Mouse (Mus musculus) right cerebral cortex, postnatal 10 days (tissue): ENCODE measurements around the gene Hyou1.
"Not testable (repeated sequence)": the region's sequence is repeated elsewhere in the genome, so short reads cannot be mapped to it uniquely, and the experiment has no call there.

ENCODE experiments used
- DNase-seq, 2 experiments: peaks; one replicate each; pipeline ENCODE4 v3.0.0; 2021; ENCODE audit warnings: low spot score in 2 of 2

The Hyou1 gene

GRCm38 (mm10) chr9:44379054-44379834, at the start of gene Hyou1:
Hyou1 (plus strand) TSS chr9:44379490.
- peak; percentile 99 for DNase-seq

- DNase-seq, result no peak
Measured at GRCm38 (mm10) chr9:44330736-44331135, 48.6 kb upstream of the Hyou1 start.

- peak in 1 of 2 experiments; percentile 54 for DNase-seq
Measured at GRCm38 (mm10) chr9:44332918-44333638, 46.2 kb upstream of the Hyou1 start.

- peak; percentile 99 to 100 for DNase-seq
Measured at GRCm38 (mm10) chr9:44334396-44335330, 44.6 kb upstream of the Hyou1 start, which contains the start of gene H2afx. H2afx (plus strand) TSS chr9:44334694.

- DNase-seq, result peak in 1 of 2 experiments; percentile 42
Measured at GRCm38 (mm10) chr9:44335331-44336092, 43.8 kb upstream of the Hyou1 start.

- DNase-seq, result no peak
Measured at GRCm38 (mm10) chr9:44336093-44336406, 43.2 kb upstream of the Hyou1 start.

GRCm38 (mm10) chr9:44336513-44336912, 42.8 kb upstream of the Hyou1 start:
- DNase-seq, result not testable (repeated sequence)

- no peak for DNase-seq
Measured at GRCm38 (mm10) chr9:44336964-44337363, 42.3 kb upstream of the Hyou1 start.

- no peak for DNase-seq
Measured at GRCm38 (mm10) chr9:44337436-44338169, 41.7 kb upstream of the Hyou1 start.

GRCm38 (mm10) chr9:44338574-44338973, 40.7 kb upstream of the Hyou1 start:
- no peak for DNase-seq

- DNase-seq, result no peak
Measured at GRCm38 (mm10) chr9:44341487-44341886, 37.8 kb upstream of the Hyou1 start.

- DNase-seq, result no peak
Measured at GRCm38 (mm10) chr9:44342173-44342572, 37.1 kb upstream of the Hyou1 start.

- DNase-seq, result no peak
Measured at GRCm38 (mm10) chr9:44342605-44343004, 36.7 kb upstream of the Hyou1 start.

- no peak for DNase-seq
Measured at GRCm38 (mm10) chr9:44343290-44343689, 36.0 kb upstream of the Hyou1 start.

GRCm38 (mm10) chr9:44343781-44344421, 35.4 kb upstream of the Hyou1 start, which contains the start of gene Hmbs:
Hmbs (minus strand) TSS chr9:44344228.
- DNase-seq, result peak; percentile 92 to 94

GRCm38 (mm10) chr9:44345570-44346433, 33.5 kb upstream of the Hyou1 start:
- no peak for DNase-seq

- DNase-seq, result no peak
Measured at GRCm38 (mm10) chr9:44347166-44347565, 32.1 kb upstream of the Hyou1 start.

- DNase-seq, result no peak
Measured at GRCm38 (mm10) chr9:44347621-44348020, 31.7 kb upstream of the Hyou1 start.

- no peak for DNase-seq
Measured at GRCm38 (mm10) chr9:44348546-44348945, 30.7 kb upstream of the Hyou1 start.
